8 mouse cellular contexts compared by ENCODE assay signal in genomic region chr3:51559594-51560450, GRCm38 (mm10). TPM values are rescaled to one million over a fixed set of nuclear protein-coding genes. Genes with fewer than 3 reads are reported as not detected.
DNase-seq lines count a peak whose midpoint lies in the region; ATAC-seq lines count a peak whose summit lies in the region.

No protein-coding gene starts in this region.

- no peaks in the 10 kb centered on the region for H3K36me3 ChIP-seq in hindbrain, embryonic 11.5 days (ENCODE audit: control insufficient read depth, insufficient read depth, low read length)

- no peaks in the 10 kb centered on the region for H3K4me1 ChIP-seq in hindbrain, embryonic 11.5 days (replicated peaks; ENCODE audit: control insufficient read depth, insufficient read depth, low read length)

- H3K27me3 ChIP-seq in hindbrain, embryonic 11.5 days (ENCODE audit: control insufficient read depth, insufficient read depth, low read length), result no peaks in the 10 kb centered on the region

- H3K4me2 ChIP-seq in hindbrain, embryonic 11.5 days (replicated peaks; ENCODE audit: low read depth, low read length), result peak overlapping the region; percentile 97

- peak overlapping the region; percentile 92 for H3K27ac ChIP-seq in hindbrain, embryonic 11.5 days (ENCODE audit: low read depth, low read length)

- no peaks in the 10 kb centered on the region for H3K9me3 ChIP-seq in hindbrain, embryonic 11.5 days (ENCODE audit: control insufficient read depth, low read length)

- H3K9ac ChIP-seq in hindbrain, embryonic 11.5 days (ENCODE audit: low read depth, low read length), result peak overlapping the region; percentile 95

- H3K4me3 ChIP-seq in hindbrain, embryonic 11.5 days (ENCODE audit: low read depth, low read length), result peak overlapping the region; percentile 83

- peak; percentile 82 for ATAC-seq in hindbrain, embryonic 11.5 days (ENCODE audit: low FRiP score)

- DNase-seq in Muller cell, postnatal 12 days (ENCODE audit: inconsistent ontology term), result peak; percentile 91
- peak; percentile 87 for DNase-seq in cerebellum, adult 9-10 months
- DNase-seq in frontal cortex, adult 2 months (ENCODE audit: extremely low spot score in 1 of 2, low spot score in 1 of 2), result peak; percentile 37 to 80
- peak; percentile 84 for DNase-seq in hindbrain, embryonic 11.5 days (ENCODE audit: low spot score)
- DNase-seq in layer of hippocampus, postnatal 36 days, result peak; percentile 78 to 83
- DNase-seq in lung, postnatal 36 days, result peak; percentile 90
- DNase-seq in retina, postnatal 7 days (ENCODE audit: low read depth, low spot score), result peak; percentile 32
- DNase-seq in urinary bladder, adult 2 months (ENCODE audit: low spot score), result peak; percentile 64

- under 1% methylated on average over 66 of the region's 80 CpGs for WGBS in hindbrain, embryonic 11.5 days

RNA-seq across cellular contexts. Expression of gene Setd7, which starts 0.9 kb away (rescaled TPM):
- polyA plus RNA-seq in frontal cortex, adult 2 months (2012; rRNA removed), result 62.2 and 69.3 TPM in 2 replicates
- 4.0 and 8.2 TPM in 2 replicates for polyA plus RNA-seq in hindbrain, embryonic 11.5 days (2014; fragmentation: Nextera tagmentation; extraction: Ambion mirVana)
- 100 to 1,000 TPM; 159 to 165 TPM for total RNA-seq in layer of hippocampus, postnatal 36 days (2021)
- polyA plus RNA-seq in urinary bladder, adult 2 months (2012; rRNA removed), result 41.5 and 63.2 TPM in 2 replicates

Comparison
In these comparisons a context has a peak if more than half of its experiments do, and no peak if none do; other contexts are left out.
1. Peak in every context shown above with its lines: DNase-seq, ATAC-seq, H3K4me3 ChIP-seq and H3K27ac ChIP-seq.
2. DNase-seq: peak in every context shown above with its lines; median percentile 91 in Muller cell, postnatal 12 days; 90 in lung, postnatal 36 days; 87 in cerebellum, adult 9-10 months; 84 in hindbrain, embryonic 11.5 days; 80 in layer of hippocampus, postnatal 36 days; 64 in urinary bladder, adult 2 months; 58 in frontal cortex, adult 2 months; 32 in retina, postnatal 7 days.